Mouse (Mus musculus): ENCODE measurements around the gene Ucp3.

The Ucp3 gene

DNA sequence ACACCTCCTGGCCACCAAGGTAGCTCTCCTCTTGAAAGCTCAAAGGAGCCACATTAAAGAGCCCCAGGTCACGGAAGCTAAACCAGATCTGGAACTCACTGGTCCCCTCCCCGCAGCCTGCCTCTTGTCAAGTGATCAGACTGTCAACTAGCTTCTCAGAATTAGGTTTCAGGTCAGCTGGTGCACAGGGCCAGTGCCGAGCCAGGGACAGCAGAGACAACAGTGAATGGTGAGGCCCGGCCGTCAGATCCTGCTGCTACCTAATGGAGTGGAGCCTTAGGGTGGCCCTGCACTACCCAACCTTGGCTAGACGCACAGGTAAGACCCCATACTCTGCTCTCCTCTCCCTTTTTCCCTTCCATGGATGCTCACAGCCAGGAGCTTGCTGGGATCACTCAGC is at the start of gene Ucp3:
Ucp3 (plus strand) TSS at position 214 of the 400 bp plus-strand sequence.
- DNase-seq (ENCODE audit: low read depth, low spot score), result no peak

DNA sequence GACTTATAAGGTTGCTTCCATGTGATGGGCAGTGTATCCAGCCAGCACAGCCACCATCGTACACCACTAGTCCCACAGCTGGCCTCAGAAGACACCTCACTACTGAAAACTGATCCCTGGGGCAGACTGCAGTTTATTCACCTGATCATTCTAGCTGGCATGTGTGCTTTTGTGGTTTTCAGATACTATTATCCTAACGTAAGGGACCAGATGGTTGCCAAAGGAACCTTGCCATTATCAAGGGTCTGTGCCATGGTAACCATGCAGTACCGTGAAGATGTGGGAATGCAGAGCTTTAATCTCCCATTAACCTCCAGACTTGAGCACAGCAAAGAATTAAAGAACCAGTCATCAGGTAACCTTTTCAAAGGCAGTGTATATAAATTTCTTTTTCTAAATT is 47.0 kb upstream of the Ucp3 start:
- DNase-seq (ENCODE audit: low read depth, low spot score), result no peak

DNA sequence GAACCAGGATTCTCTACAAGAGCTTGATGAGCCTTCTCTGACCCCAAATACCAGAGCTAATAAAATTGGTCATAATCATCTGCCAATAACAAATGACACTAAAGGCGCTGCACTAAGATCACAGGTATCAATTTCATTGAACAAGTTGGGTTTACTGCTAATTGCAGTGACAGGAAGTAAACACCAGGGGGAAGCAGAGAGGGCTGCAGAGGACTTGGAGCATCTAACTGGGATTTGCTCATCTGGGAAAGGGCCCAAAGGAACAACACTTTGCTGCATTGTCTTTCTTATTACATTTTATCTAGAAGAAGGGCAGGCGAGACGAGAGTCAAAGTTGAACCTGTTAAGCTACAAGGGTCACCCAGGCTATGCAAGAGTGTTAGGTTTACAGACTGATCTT is 43.7 kb upstream of the Ucp3 start:
- DNase-seq (ENCODE audit: low read depth, low spot score), result peak; percentile 56

DNA sequence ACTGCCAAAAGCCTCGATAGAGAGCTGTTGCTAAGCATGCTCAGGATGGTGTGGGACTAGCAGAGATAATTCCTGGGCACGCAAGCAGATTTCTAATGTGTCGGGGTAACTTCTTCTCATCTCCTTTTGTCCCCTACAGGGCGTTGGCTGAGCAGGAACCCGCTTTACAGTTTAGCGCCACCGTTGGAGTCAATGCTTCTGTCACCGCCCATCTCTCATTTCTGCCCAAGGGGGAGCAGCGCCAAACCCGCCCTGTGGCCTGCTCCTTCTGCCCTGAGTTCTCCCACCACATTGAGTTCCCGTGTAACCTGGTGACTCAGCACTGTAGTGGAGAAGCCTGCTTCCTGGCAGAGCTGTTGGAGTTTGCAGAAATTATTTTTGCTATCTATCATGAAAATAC is 42.9 kb upstream of the Ucp3 start:
- no peak for DNase-seq (ENCODE audit: low read depth, low spot score)

DNA sequence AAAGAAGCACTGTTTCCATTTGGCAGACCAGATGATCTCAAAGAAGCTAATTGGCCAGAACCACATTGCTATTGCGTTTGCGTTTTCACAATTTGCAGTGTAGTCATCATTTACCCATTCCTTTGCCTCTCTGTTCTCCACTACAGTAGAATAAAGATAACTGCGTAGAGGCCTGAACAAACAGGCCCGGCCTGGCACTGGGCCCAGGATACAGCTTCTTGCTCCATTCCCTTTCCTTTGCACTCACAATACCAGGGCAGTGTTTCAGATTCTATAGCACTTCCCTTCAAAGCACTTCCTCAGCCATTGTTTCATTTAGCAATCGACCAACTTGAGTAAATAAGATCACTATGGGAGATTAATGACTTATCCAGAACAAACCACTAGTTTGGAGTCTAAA is 41.7 kb upstream of the Ucp3 start:
- DNase-seq (ENCODE audit: low read depth, low spot score), result no peak

DNA sequence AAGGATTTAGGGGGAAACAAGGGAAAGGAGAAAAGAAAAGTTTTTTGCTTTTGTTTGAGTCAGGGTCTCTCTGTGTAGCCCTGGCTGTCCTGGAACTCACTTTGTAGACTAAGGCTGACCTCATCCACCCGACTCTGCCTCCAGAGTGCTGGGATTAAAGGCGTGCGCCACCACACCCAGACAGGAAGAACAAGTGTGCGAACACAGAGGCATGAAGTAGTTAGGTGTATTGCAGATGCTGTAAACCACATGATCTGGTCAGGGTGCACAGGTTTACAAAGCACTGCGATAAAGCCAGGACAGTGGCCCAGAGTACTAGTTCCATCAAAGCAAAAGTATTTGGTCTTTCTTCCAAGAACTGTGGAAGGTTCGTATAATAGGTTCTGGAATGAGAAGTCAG is 39.5 kb upstream of the Ucp3 start:
- DNase-seq (ENCODE audit: low read depth, low spot score), result no peak

GRCm38 (mm10) chr7:100443728-100444127 is 29.1 kb upstream of the Ucp3 start:
- no peak for DNase-seq (ENCODE audit: low read depth, low spot score)

- no peak for DNase-seq (ENCODE audit: low read depth, low spot score)
These were observed 26.5 kb upstream of the Ucp3 start for GRCm38 (mm10) chr7:100446271-100446670.

- DNase-seq (ENCODE audit: low read depth, low spot score), result no peak
These were observed 24.3 kb upstream of the Ucp3 start for GRCm38 (mm10) chr7:100448530-100448929.

- DNase-seq (ENCODE audit: low read depth, low spot score), result no peak
These were observed 23.8 kb upstream of the Ucp3 start for GRCm38 (mm10) chr7:100448985-100449384.

- peak; percentile 66 for DNase-seq (ENCODE audit: low read depth, low spot score)
These were observed 14.6 kb upstream of the Ucp3 start for GRCm38 (mm10) chr7:100458153-100458552.

- no peak for DNase-seq (ENCODE audit: low read depth, low spot score)
These were observed 12.9 kb upstream of the Ucp3 start for GRCm38 (mm10) chr7:100459862-100460261.

GRCm38 (mm10) chr7:100461621-100462151 is 11.1 kb upstream of the Ucp3 start:
- DNase-seq (ENCODE audit: low read depth, low spot score), result no peak

DNA sequence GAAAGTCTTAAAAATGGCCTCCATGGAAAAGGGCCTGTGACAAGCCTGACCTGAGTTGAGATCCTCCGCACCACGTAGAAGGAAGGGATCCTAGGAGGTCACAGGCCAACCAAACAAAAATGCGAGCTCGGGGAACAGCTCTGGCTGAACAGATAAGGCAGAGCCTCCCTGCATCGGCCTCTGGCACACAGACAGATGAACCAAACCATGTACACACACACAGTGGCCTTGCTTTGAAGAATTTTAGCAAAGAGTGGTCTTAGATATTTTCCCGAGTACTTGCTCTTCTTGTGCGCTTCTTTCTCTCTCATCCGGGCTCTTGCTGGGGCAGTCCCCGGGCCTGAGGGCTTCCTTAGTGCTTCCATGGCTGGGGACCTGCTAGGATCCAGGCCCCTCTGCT is 9.6 kb upstream of the Ucp3 start:
- peak; percentile 78 for DNase-seq (ENCODE audit: low read depth, low spot score)

GRCm38 (mm10) chr7:100463757-100464156 is 9.0 kb upstream of the Ucp3 start:
- DNase-seq (ENCODE audit: low read depth, low spot score), result no peak

DNA sequence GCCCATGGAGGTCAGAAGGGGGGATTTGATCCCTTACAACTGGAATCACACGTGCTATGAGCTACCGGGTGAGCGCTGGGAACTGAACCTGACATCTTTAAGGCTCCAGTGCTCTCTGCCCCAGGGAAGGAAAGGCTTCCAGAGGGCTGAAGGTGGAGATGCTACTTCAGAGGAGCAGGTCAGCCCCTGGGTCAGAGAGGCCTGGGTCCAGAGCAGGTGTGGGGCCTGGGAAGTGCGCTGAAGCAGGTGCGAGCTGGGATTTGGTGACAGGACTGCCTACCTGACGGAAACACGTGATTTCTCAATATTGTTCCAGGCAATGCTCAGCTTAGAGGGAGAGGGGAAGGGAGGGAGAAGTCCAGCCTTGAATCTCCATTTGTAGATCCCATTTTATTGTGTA is 8.5 kb upstream of the Ucp3 start:
- no peak for DNase-seq (ENCODE audit: low read depth, low spot score)

GRCm38 (mm10) chr7:100465248-100465647 is 7.5 kb upstream of the Ucp3 start:
- no peak for DNase-seq (ENCODE audit: low read depth, low spot score)

DNA sequence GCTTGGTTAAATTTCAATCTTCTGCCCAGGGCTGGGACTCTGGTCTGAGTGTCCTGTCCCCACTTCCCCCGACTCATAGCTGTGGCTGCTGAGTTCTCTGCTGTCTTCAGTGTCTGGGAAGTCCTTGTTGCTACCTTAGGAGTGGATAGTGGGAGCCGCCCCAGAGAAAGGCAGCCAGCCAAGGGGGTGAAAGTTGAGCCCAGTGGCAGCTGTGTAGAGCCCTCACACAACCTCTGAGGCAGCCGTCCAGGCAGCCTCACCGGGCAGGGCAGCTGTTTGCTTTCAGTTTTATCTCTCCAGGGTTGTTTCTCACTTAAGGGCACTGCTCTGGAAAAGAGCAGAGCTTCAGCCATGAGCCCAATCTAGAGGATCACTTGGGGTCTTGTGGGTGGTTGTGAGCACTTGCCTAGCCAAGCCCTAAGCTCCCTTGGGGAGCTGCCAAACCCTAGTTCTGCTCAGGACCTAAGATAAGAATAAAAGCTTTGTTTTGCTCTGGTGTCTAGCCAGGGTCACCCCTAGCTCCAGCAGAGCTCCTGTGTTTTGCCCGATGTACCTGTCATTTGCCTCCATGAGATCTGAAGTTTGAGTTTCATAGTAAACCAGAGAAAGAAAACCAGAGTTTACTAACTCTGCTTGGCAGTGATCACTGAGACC is 7.0 kb upstream of the Ucp3 start:
- DNase-seq (ENCODE audit: low read depth, low spot score), result peak; percentile 50

DNA sequence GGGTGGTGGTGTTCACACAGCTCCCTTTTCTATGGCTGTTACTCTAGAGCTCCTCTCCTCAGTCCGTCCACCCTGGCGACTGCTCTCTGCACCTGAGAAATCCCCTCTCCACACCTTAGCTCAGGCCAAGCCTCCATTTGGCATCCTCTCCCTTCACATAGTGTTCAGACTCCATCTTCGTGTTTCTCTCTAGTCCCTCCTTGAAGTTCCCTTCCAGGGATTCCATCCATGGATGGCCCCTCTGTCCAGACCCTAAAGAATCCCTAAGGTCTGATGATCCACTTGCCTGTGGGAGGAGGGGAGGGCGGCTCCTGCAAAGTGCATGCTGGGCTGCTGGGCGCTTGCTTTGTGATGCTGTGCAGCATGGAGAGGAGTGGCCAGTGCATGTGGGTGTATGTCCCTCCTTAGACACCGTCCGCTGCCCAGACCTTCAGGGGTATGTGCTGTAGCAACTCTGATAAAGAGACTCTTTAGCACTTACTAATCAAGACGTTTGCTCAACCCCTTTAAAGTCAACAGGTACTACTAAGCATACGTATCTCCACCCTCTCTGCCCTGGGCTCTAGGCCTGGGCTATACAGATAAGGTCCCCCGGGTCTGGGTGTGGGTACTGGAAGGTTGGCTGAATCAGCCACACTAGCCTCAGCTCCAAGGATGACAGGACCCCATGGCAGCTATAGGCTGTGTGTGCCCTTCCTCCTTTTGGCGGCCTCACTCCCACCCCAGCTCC is 5.8 kb upstream of the Ucp3 start:
- peak; percentile 91 for DNase-seq (ENCODE audit: low read depth, low spot score)

DNA sequence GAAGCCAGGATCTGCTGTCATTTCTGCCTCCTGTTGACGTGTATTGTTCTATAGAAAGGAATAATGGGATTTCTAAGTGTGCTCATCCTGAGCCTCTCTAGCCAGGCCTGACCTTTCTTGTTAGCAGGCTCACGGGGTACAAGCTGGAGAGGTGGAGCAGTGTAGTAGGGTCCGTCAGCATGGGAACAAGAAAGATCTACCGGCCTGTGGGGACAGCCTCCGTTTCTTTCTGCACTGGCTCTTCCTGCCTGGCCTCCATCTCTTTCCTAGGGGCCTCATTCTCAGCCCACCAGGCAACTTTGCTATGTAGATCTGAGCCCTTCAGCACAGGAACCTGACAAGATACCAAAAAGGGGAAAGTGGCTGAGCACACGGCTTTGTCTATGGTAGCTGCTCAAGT is 4.0 kb upstream of the Ucp3 start:
- no peak for DNase-seq (ENCODE audit: low read depth, low spot score)

DNA sequence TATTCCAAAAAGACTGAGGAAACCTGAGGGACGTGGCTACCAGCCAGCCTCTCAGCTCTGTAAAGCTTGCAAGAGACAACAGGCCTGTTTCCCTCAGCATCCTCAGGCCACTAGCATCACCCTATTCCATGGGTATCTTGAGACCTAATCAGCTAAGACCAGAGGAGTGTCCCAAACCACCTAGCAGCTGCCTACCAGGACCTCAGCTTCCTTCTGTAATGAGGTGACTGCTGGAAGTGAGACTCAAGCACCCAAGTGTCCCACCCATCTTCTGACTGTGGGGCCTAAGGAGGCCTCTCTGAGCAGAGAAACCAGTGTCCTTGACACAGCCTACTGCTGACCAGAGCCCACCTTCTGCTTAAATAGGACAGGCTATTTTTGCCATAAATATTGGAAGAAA is 3.3 kb upstream of the Ucp3 start:
- no peak for DNase-seq (ENCODE audit: low read depth, low spot score)

- DNase-seq (ENCODE audit: low read depth, low spot score), result no peak
These were observed 1.9 kb upstream of the Ucp3 start for GRCm38 (mm10) chr7:100470796-100471406.

DNA sequence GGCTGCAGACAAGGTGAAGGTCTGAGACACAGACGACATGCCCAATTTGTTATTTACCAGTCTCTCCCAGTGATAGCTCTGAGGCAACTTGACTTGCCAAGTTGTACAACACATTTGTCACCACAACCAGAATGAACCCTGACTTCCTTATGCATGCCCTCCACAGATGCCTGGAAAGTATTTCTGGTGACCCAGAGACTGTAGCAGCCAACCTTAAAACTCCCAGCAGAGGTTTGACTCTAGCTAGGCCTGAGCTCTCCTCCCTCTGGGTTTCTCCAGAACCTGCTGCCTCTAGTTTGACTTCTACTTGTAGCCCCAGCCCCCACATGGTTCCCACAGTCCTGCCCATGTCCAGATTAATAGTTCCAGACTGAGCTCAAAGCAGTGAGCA is 1.4 kb upstream of the Ucp3 start:
- DNase-seq (ENCODE audit: low read depth, low spot score), result no peak

All from c-Kit-negative CD71-positive TER-119-positive erythroid progenitor cells, embryonic 14.5 days (primary cell).